Mouse (Mus musculus) brain, embryonic 14.5 days (tissue): ENCODE measurements around the gene Brinp2.

Experiments used
- CTCF ChIP-seq: fragments of 200-500 bp; IDR thresholded peaks from 2 replicates; pipeline ENCODE4 v1.5.1; 2012; ENCODE audit warnings: inconsistent platforms, mild to moderate bottlenecking, moderate library complexity, borderline replicate concordance; ENCODE audit not compliant: insufficient read depth, insufficient read length; ENCODE audit errors: extremely low read depth
- POLR2A ChIP-seq: fragments of 200-500 bp; IDR thresholded peaks from 2 replicates; pipeline ENCODE4 v1.6.1; 2012; ENCODE audit warnings: mild to moderate bottlenecking, inconsistent platforms, borderline replicate concordance; ENCODE audit not compliant: poor library complexity, insufficient read depth, insufficient read length, severe bottlenecking; ENCODE audit errors: extremely low read depth

GRCm38 (mm10) chr1:158295270-158295669 lies 60.9 kb downstream of the Brinp2 start:
- TF ChIP-seq POLR2A (no peak), CTCF (no peak)
